Mouse (Mus musculus): ENCODE measurements at regions not wholly inside any gene's neighbourhood (a gene's known extent, or its start where the extent isn't known, plus 50 kb on each side); places are given as distances from the start of the nearest gene placed in this dataset.
A peak's percentile ranks its signal among the peaks of the same experiment; 100 is the strongest.
"Not testable (repeated sequence)": the region's sequence is repeated elsewhere in the genome, so short reads cannot be mapped to it uniquely, and the experiment has no call there.

- not testable (repeated sequence) for H3K9ac ChIP-seq (ENCODE audit: low read depth, low read length); H3K27ac ChIP-seq (ENCODE audit: low read depth, low read length); H3K36me3 ChIP-seq (ENCODE audit: control insufficient read depth, insufficient read depth, low read length); H3K4me1 ChIP-seq (ENCODE audit: control insufficient read depth, insufficient read depth, low read length); H3K4me2 ChIP-seq (replicated peaks; ENCODE audit: low read depth, low read length); H3K9me3 ChIP-seq (ENCODE audit: control insufficient read depth, low read length); H3K27me3 ChIP-seq (ENCODE audit: control insufficient read depth, insufficient read depth, low read length); H3K4me3 ChIP-seq (ENCODE audit: low read length)
- 71% methylated on average over 4 of the region's 5 CpGs for WGBS
- 0 out of 2 replicates have a peak, but pooled peaks have one; percentile 28 for ATAC-seq (ENCODE audit: low FRiP score, low TSS enrichment)
Observed at GRCm38 (mm10) chr12:117327086-117327485, 189.2 kb upstream of the Rapgef5 start.

GRCm38 (mm10) chr12:117330418-117330817 lies 185.9 kb upstream of the Rapgef5 start:
- ATAC-seq (ENCODE audit: low FRiP score, low TSS enrichment): no peak
- Histone ChIP-seq H3K9ac (ENCODE audit: low read depth, low read length) (no peak overlapping the region), H3K4me3 (ENCODE audit: low read length) (no peak overlapping the region), H3K4me2 (replicated peaks; ENCODE audit: low read depth, low read length) (no peak overlapping the region), H3K36me3 (ENCODE audit: control insufficient read depth, insufficient read depth, low read length) (no peaks in the 10 kb centered on the region), H3K27me3 (ENCODE audit: control insufficient read depth, insufficient read depth, low read length) (no peaks in the 10 kb centered on the region), H3K9me3 (ENCODE audit: control insufficient read depth, low read length) (no peaks in the 10 kb centered on the region), H3K4me1 (ENCODE audit: control insufficient read depth, insufficient read depth, low read length) (no peaks in the 10 kb centered on the region), H3K27ac (ENCODE audit: low read depth, low read length) (no peak overlapping the region)

GRCm38 (mm10) chr12:117336856-117337255 lies 179.4 kb upstream of the Rapgef5 start:
- H3K9ac ChIP-seq (ENCODE audit: low read depth, low read length): no peak overlapping the region
- H3K9me3 ChIP-seq (ENCODE audit: control insufficient read depth, low read length): no peaks in the 10 kb centered on the region
- no peak overlapping the region for H3K4me2 ChIP-seq (replicated peaks; ENCODE audit: low read depth, low read length)
- no peak overlapping the region for H3K4me3 ChIP-seq (ENCODE audit: low read length)
- no peak for ATAC-seq (ENCODE audit: low FRiP score, low TSS enrichment)
- no peaks in the 10 kb centered on the region for H3K36me3 ChIP-seq (ENCODE audit: control insufficient read depth, insufficient read depth, low read length)
- H3K4me1 ChIP-seq (ENCODE audit: control insufficient read depth, insufficient read depth, low read length): peaks cover 4% of the 10 kb centered on the region; the same call in 1 of the 2 replicates
- H3K27me3 ChIP-seq (ENCODE audit: control insufficient read depth, insufficient read depth, low read length): no peaks in the 10 kb centered on the region
- WGBS: 67% methylated on average over 4 of the region's 4 CpGs
- H3K27ac ChIP-seq (ENCODE audit: low read depth, low read length): no peak overlapping the region

- ATAC-seq (ENCODE audit: low FRiP score, low TSS enrichment): no peak
- no peak overlapping the region for H3K27ac ChIP-seq (ENCODE audit: low read depth, low read length)
- no peaks in the 10 kb centered on the region for H3K27me3 ChIP-seq (ENCODE audit: control insufficient read depth, insufficient read depth, low read length)
- H3K4me3 ChIP-seq (ENCODE audit: low read length): no peak overlapping the region
- H3K4me1 ChIP-seq (ENCODE audit: control insufficient read depth, insufficient read depth, low read length): peaks cover 10% of the 10 kb centered on the region; the same call in 1 of the 2 replicates
- 36% methylated on average over 6 of the region's 6 CpGs for WGBS
- no peak overlapping the region for H3K4me2 ChIP-seq (replicated peaks; ENCODE audit: low read depth, low read length)
- no peaks in the 10 kb centered on the region for H3K36me3 ChIP-seq (ENCODE audit: control insufficient read depth, insufficient read depth, low read length)
- H3K9ac ChIP-seq (ENCODE audit: low read depth, low read length): no peak overlapping the region
- H3K9me3 ChIP-seq (ENCODE audit: control insufficient read depth, low read length): no peaks in the 10 kb centered on the region
Observed at GRCm38 (mm10) chr12:117342321-117342720, 174.0 kb upstream of the Rapgef5 start.

GRCm38 (mm10) chr12:117343121-117343520 lies 173.2 kb upstream of the Rapgef5 start:
- no peak for ATAC-seq (ENCODE audit: low FRiP score, low TSS enrichment)
- WGBS: 91% methylated on average over 3 of the region's 3 CpGs
- Histone ChIP-seq H3K36me3 (ENCODE audit: control insufficient read depth, insufficient read depth, low read length) (no peaks in the 10 kb centered on the region), H3K4me3 (ENCODE audit: low read length) (no peak overlapping the region), H3K9ac (ENCODE audit: low read depth, low read length) (no peak overlapping the region), H3K4me2 (replicated peaks; ENCODE audit: low read depth, low read length) (no peak overlapping the region), H3K9me3 (ENCODE audit: control insufficient read depth, low read length) (no peaks in the 10 kb centered on the region), H3K27me3 (ENCODE audit: control insufficient read depth, insufficient read depth, low read length) (no peaks in the 10 kb centered on the region), H3K27ac (ENCODE audit: low read depth, low read length) (no peak overlapping the region), H3K4me1 (ENCODE audit: control insufficient read depth, insufficient read depth, low read length) (peaks cover 10% of the 10 kb centered on the region; the same call in 1 of the 2 replicates)

- 94% methylated on average over 4 of the region's 5 CpGs for WGBS
- not testable (repeated sequence) for H3K27me3 ChIP-seq (ENCODE audit: control insufficient read depth, insufficient read depth, low read length)
Observed at GRCm38 (mm10) chr12:117343605-117344004, 172.7 kb upstream of the Rapgef5 start.

GRCm38 (mm10) chr12:117344266-117345087 lies 171.8 kb upstream of the Rapgef5 start:
- H3K27me3 ChIP-seq (ENCODE audit: control insufficient read depth, insufficient read depth, low read length): no peaks in the 10 kb centered on the region
- 54% methylated on average over 11 of the region's 11 CpGs for WGBS
- H3K4me2 ChIP-seq (replicated peaks; ENCODE audit: low read depth, low read length): no peak overlapping the region
- no peak overlapping the region for H3K9ac ChIP-seq (ENCODE audit: low read depth, low read length)
- H3K27ac ChIP-seq (ENCODE audit: low read depth, low read length): no peak overlapping the region
- no peak overlapping the region for H3K4me3 ChIP-seq (ENCODE audit: low read length)
- ATAC-seq (ENCODE audit: low FRiP score, low TSS enrichment): no peak
- no peaks in the 10 kb centered on the region for H3K9me3 ChIP-seq (ENCODE audit: control insufficient read depth, low read length)
- H3K36me3 ChIP-seq (ENCODE audit: control insufficient read depth, insufficient read depth, low read length): no peaks in the 10 kb centered on the region
- H3K4me1 ChIP-seq (ENCODE audit: control insufficient read depth, insufficient read depth, low read length): peaks cover 10% of the 10 kb centered on the region; the same call in 1 of the 2 replicates

More at GRCm38 (mm10) chr12:117343605-117344004, 172.7 kb upstream of the Rapgef5 start:
- H3K36me3 ChIP-seq (ENCODE audit: control insufficient read depth, insufficient read depth, low read length); H3K9ac ChIP-seq (ENCODE audit: low read depth, low read length); H3K4me1 ChIP-seq (ENCODE audit: control insufficient read depth, insufficient read depth, low read length); H3K27ac ChIP-seq (ENCODE audit: low read depth, low read length); H3K9me3 ChIP-seq (ENCODE audit: control insufficient read depth, low read length); ATAC-seq (ENCODE audit: low FRiP score, low TSS enrichment); H3K4me2 ChIP-seq (replicated peaks; ENCODE audit: low read depth, low read length); H3K4me3 ChIP-seq (ENCODE audit: low read length): not testable (repeated sequence)

GRCm38 (mm10) chr12:117345088-117345977 lies 170.9 kb upstream of the Rapgef5 start:
- Histone ChIP-seq H3K4me3 (ENCODE audit: low read length) (no peak overlapping the region), H3K4me1 (ENCODE audit: control insufficient read depth, insufficient read depth, low read length) (peaks cover 10% of the 10 kb centered on the region; the same call in 1 of the 2 replicates), H3K4me2 (replicated peaks; ENCODE audit: low read depth, low read length) (0 out of 2 replicates have a peak overlapping the region, but pooled peaks have one; percentile 8), H3K36me3 (ENCODE audit: control insufficient read depth, insufficient read depth, low read length) (no peaks in the 10 kb centered on the region), H3K27ac (ENCODE audit: low read depth, low read length) (no peak overlapping the region), H3K9me3 (ENCODE audit: control insufficient read depth, low read length) (no peaks in the 10 kb centered on the region), H3K9ac (ENCODE audit: low read depth, low read length) (no peak overlapping the region), H3K27me3 (ENCODE audit: control insufficient read depth, insufficient read depth, low read length) (no peaks in the 10 kb centered on the region; the same call in 1 of the 2 replicates)
- ATAC-seq (ENCODE audit: low FRiP score, low TSS enrichment): peak; percentile 72; the same call in 1 of the 2 replicates
- WGBS: 23% methylated on average over 20 of the region's 20 CpGs

All from kidney, embryonic 14.5 days (tissue).